Mouse (Mus musculus) gastrocnemius, adult 18-20 months (tissue): ENCODE measurements around the gene Fastk. TPM values are rescaled to one million over a fixed set of nuclear protein-coding genes. Genes with fewer than 3 reads are reported as not detected.
"Not testable (repeated sequence)": the region's sequence is repeated elsewhere in the genome, so short reads cannot be mapped to it uniquely, and the experiment has no call there.

Experiments
- DNase-seq: peaks from one replicate; pipeline ENCODE4 v3.0.0; 2021; ENCODE audit warnings: low spot score
- total RNA-seq, 2 experiments: library from RNA; stranded (reverse); gene quantifications; 2 replicates each; pipeline ENCODE4 v1.2.3; 2021

Fastk gene
- total RNA-seq, 2 experiments from 2014 or later = 183 to 194 TPM

DNA sequence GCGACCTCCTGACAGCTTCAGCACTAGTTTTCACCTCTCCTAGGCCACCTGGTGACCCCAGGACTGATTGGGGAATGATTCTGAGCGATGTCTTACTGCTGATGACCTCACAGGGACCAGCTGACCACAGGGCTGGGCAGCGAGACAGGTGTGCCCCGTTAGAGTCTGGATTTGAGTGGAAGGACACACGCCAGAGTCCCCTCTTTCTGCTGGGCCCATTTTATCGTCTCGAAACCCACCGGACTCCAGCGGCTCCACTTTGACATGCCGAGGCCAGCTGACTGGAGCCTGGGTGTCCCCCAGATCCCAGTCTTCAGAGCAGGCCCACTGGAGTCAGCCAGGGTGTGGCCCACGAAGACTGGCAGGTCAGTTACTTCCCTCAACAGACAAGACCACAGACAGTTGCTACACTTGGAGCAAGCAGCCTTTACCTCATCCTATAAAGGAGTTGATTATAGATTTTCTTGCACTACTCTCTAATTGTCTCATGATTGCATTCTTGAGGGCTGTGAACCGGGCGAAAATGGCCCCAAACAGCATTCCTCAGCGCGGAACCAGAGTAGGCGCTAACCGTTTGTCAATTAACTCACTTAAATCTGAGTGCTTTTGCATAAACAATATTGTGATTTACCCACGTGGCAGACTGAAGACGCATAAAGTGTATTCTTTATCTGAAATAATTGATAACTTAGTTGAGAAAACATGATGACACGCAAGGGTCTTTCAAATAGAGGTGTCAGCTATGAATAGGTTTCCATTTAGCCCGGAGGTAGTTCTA is 20.9 kb downstream of the Fastk start:
- DNase-seq = no peak

DNA sequence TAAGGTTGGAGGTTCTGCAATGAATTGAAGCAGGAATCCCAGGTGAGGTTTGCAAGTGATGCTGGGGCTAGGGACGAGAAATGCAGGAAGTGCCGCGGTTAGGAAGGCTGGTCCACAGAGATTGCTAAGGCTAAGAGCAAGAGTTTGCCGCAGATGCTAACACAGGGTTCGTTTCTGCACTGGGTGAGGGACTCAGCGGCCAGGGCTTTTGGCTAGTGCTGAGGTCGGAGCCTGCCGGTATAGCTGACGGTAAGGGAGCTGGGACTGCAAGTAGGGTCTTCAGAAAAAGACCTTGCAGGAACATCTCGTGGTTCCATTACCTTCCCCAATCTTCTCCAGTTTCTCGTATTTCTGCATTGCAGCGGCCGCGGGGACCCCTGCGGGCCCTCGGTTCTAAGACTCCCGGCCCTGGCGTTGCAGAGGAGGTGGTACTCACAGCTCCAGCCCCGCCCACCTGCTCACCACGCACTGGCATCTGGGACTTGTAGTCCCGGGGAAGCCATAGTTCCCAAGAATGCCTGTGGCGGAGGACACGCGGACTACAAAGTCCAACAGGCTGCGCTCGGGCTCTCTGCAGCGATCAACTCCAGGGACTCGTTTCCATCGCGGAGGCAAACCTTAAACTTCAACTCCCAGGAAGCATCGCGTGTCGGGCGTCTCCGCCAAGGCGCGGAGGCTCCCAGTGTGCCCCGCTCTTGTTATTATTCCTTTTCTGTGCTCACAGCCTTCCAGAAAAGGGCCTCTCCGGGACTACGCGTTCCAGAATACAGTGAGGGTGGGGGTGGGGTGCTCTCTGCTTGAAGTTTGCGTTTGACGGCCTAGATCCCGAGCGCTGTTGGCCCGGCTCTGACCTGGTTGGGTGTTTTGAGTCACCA is 21.7 kb downstream of the Fastk start, which contains the start of the genes Cdk5 and Slc4a2:
Cdk5 (minus strand) TSS at position 402 of the 875 bp plus-strand sequence.
Slc4a2 (plus strand) TSS at position 709 of the 875 bp plus-strand sequence.
- DNase-seq = peak; percentile 99

DNA sequence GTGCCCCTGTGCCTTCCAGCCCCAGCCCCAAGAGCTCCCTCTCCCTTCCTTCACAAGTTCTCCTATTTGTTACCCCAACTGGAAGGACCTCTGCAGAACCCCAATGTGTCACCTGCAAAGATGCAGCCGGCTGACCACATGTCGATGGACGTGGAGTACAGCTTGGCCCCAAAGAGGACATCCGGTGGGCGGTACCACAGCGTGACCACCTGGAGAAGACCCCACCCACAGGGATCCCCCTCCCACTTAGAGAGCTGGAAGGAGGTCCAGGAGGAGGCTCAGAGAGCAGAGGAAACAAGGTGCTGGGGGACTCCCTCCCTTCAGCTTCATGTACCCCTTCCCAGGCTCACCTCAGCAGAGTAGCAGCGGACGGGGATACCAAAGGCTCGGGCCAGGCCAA is 24.7 kb downstream of the Fastk start:
- DNase-seq = no peak

GRCm38 (mm10) chr5:24417587-24417986 is 27.5 kb downstream of the Fastk start:
- DNase-seq = no peak

DNA sequence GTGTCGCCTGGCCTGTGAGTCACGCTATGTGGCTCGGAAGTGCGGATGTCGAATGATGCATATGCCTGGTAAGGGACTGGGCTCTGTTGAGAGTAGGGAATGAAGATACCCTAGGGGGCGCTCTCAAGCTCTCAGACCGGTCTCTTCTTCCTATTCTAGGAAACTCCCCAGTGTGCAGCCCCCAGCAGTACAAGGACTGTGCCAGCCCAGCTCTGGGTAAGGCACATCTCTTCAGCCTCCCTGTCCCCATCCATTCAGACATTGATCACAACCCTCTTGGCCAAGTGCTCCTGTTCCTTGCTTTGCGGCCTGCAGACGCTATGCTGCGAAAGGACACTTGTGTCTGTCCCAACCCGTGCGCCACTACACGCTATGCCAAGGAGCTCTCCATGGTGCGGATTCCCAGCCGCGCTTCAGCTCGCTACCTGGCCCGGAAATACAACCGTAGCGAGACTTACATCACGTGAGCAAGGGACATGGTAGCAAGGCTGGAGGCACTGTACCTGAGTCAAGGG is 28.8 kb downstream of the Fastk start:
- DNase-seq = peak; percentile 64

DNA sequence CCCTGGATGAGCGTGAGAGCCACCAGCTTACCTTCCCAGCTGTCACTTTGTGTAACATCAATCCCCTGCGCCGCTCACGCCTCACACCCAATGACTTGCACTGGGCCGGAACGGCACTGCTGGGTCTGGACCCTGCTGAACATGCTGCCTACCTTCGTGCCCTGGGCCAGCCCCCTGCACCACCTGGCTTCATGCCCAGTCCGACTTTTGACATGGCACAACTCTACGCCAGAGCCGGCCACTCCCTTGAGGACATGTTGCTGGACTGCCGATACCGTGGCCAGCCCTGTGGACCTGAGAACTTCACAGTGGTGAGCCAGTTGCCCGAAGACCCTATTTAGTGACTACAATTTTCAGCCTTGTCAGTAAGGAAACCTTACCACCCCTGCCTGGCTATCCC is 31.1 kb downstream of the Fastk start:
- no peak for DNase-seq

- no peak for DNase-seq
These were observed 31.9 kb downstream of the Fastk start, which contains the start of gene Asic3 for GRCm38 (mm10) chr5:24413042-24413693. Asic3 (plus strand) TSS chr5:24413392.

DNA sequence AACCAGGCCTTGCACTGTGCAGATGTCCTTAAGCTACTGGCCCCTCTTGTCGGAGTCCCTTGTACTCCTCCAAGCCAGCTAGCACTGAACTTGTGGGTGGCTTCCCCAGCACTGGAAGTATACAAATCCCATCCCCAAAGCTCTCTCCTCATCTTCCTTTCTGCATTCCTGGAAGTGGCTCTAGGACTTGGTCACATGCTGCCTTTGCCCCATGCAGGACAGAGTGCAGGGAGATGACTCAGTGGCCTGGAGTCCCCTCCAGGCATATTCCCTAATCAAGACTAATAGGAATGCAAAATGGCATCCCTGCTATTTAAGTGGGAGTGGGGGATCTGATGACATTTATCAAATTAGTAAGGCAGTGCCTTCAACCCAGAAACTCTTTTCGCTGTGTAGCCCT is 33.0 kb downstream of the Fastk start:
- DNase-seq = no peak

- DNase-seq = no peak
These were observed 35.6 kb downstream of the Fastk start for GRCm38 (mm10) chr5:24409466-24409865.

DNA sequence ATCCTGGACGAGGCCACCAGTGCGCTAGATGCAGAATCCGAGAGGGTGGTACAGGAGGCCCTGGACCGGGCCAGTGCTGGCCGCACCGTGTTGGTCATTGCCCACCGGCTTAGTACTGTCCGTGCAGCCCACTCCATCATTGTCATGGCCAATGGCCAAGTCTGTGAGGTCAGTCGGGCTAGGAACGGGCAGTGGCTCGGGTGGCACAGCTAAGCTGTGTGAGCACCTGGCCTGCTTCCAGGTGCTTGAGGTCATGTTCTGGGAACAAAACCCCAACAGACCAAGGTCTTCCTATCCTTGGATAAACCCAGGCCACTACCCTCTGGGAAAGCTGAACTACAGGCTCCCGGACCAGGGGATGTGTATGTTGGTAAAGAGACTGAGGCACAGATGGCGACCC is 36.4 kb downstream of the Fastk start:
- no peak for DNase-seq

DNA sequence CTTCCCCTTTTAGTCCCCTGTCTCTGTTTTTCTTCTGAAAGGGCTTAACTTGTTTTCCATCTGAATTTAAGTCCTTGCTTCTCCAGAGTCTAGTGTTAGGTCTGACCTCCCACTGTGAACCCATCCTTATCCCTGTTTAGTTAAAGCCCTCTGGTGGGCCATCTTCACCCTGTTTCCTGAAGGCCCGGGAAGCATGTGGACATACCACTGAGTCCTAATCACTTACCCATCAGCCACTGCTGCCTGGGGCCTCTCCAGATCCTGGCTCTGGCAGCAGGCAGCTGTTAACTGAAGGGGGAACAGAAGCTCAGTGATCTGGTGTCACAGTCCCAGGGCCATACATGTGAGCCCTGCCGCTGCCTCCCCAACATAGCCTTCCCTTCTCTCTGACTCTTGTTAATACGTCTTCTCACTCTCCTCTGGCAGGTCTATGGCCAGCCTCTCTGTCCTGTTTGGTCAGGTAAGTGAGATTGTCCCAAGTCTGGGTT is 39.7 kb downstream of the Fastk start:
- DNase-seq = no peak

DNA sequence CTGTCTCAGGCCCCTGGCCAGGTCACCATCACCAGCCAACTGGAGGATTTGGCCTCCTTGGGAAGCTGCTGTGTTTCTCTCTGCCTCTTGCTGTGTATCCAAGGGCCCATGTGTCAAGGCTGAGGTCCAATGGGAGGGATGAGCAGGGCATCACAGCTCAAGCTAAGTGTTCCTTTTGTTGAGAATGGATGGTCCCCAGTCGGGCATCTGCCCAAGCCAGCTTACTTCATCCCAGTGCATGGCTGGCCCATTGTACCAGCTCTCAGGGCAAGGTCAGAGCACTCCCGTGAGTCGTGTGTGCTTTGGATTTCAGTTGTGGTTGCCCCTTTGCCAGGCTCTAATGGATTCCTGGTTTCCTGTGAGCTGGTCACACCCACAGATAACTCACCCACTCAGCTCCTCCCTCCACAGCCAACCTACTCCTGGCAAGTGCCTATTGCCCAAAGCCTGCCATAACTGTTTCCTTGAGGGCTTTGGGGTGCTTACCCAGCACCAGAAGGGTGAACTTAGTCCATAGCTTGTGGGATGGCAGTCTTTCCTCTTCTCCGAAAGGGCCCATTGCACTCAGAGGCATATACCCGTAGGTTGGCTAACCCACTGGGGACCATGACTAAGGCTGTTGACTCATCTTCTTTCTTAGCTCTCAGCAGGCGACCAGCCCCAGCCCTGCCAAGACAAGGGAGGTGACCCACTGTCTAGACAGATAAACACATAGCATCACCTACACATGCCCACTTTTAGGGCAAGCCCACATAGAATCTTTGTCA is 40.3 kb downstream of the Fastk start:
- no peak for DNase-seq

DNA sequence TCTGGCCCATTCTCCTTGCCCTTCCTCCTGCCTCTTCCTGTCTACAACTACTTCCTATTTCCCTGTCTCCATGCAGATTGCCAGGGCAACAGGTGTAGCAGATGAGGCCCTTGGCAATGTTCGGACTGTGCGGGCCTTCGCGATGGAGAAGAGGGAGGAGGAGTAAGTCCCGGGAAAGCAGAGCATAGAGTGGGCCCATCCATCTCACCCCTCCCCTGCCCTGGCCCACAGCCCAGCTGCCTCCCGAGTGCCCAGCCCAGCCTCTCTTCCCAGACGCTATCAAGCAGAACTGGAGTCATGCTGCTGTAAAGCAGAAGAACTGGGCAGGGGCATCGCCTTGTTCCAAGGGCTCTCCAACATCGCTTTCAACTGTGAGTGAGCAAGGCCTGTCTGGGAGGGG is 43.1 kb downstream of the Fastk start:
- no peak for DNase-seq

DNA sequence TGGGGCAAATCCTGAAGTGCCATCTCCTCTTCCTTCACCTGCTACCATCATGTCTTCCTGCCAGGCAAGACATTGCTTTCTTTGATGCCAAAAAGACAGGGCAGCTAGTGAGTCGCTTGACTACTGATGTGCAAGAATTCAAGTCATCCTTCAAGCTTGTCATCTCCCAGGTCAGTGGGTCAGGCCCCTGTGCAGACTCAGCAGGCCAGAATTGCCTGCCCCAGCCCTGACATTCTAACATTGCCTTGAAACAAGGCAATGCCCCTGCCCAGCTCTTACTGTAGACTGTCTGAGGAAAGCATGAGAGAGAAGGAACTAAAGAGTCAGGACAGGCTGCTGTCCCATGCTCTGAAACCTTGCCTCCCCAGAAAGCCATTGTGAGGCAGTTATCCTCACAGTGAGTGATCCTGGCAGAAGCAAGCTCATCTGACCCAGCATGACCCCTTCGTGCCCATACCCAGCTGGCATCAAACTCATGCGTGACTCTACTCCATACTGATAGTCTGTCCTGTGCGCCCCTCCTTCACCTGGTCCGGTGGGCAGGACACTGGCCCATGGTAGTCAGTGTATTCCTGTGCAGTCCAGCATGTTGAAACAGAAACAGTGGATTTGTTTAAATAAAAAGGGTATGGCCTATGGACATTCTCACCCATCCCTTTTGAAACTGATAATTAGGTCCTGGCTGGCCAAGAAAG is 44.0 kb downstream of the Fastk start:
- no peak for DNase-seq

GRCm38 (mm10) chr5:24400362-24400761 is 44.7 kb downstream of the Fastk start:
- no peak for DNase-seq

DNA sequence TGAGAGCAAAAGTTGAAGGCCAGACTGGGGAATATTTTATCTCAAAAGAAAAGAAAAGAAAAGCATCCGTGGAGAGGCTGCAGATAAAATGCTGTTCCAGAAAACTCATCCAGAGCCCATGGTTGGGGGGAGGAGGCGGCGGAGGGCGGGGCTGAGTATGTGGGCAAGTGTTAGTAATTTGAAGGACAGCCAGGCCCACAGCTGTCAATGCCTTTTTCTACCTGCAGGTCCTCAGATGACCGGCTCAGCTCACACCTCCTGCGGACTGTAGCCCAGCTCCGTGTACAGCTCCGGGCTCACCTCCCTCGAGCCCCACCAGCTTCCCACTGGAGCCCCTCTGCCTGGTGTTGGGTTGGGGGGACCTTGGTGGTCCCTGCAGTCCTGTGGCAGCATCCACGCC is 45.4 kb downstream of the Fastk start:
- DNase-seq = no peak

DNA sequence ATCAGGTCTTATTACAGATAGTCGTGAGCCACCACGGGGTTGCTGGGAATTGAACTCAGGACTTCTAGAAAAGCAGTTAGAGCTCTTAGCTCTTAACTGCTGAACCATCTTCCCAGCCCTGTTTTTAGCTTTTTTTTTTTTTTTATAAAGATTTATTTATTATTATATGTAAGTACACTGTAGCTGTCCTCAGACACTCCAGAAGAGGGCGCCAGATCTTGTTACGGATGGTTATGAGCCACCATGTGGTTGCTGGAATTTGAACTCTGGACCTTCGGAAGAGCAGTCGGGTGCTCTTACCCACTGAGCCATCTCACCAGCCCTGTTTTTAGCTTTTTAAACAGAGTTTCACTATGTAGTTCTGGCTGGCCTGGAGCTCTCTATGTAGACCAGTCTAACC is 48.8 kb downstream of the Fastk start:
- not testable (repeated sequence) for DNase-seq

DNA sequence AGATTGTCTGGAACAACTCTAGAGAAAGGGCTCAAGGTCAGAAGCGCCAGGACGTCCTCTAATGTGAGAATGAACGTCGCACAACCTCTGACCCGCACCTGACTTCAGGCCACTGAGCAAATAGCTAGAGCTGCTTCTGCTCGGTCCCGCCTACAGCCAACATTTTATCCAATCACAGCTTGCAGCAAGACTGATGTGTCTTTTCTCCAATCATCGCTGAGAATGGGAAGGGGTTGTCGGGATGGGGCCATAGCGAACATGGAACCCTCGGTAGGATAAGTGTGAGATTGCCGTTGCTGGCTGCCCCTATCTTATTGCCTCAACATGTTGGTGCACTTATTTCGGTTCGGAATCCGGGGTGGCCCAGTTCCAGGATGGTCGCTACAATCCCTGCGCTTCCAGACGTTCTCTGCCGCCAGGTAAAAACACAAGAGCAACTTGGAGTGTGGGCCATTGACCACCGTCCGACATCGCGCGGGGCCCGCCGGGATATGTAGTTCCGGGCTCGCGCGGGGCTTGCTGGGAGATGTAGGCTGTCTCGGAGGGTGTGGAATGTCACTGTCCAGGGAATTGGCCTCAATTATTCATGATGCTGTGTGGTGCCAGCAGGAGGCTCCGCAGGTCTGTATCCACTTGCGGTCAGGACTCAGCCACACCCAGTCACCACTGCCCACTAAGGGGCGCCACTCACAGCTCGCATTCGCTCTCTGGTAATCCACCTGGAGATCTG is 50.8 kb downstream of the Fastk start:
- peak; percentile 98 for DNase-seq

DNA sequence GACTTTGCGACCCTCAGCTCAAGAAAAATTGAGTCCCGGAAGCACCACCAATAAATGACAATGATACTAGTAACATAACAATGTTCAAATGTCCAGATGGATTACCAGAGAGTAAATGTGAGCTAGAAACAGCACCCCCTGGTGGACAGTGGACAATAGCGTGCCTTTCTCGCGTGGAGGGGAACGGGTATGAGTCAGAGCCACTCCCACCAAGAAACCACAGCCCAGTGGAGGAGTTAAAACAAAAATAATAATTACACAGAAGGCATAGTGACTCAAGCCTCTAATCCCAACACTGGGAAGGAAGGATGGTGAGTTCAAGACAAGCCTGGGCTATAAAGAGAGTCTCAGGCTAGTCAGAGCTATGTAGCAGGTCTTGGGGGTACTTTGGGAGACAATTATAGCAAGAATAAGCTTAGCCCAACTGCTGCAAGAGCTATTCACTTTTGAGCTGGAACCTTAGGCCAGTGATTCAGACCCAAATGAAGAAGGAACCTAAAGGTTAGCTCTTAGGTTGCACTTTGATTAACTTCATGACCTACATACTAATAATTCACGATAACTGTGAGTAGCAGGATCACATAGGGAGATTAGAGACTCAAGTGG is 51.6 kb downstream of the Fastk start, which contains the start of gene Abcb8:
Abcb8 (plus strand) TSS at position 272 of the 606 bp plus-strand sequence.
- DNase-seq = peak; percentile 79
